Mouse (Mus musculus) heart, adult 9 months (tissue): ENCODE measurements around the gene Bcl7c.
A peak's percentile ranks its signal among the peaks of the same experiment; 100 is the strongest.
"Not testable (repeated sequence)": the region's sequence is repeated elsewhere in the genome, so short reads cannot be mapped to it uniquely, and the experiment has no call there.

Source experiments
- DNase-seq, 2 experiments: peaks; one replicate each; pipeline ENCODE4 v3.0.0; 2022; ENCODE audit warnings: low spot score in 2 of 2

Bcl7c gene

DNA sequence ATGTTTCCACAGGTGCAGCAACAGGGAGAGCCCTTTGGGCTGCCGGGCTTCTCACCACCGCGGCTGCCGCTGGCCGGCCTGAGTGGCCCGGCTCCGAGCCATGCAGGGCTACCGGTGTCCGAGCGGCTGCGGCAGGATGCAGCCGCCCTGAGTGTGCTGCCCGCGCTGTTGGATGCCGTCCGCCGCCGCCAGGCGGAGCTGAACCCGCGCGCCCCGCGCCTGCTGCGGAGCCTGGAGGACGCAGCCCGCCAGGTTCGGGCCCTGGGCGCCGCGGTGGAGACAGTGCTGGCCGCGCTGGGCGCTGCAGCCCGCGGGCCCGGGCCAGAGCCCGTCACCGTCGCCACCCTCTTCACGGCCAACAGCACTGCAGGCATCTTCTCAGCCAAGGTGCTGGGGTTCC is 8.3 kb upstream of the Bcl7c start:
- DNase-seq: peak; percentile 40 to 48

DNA sequence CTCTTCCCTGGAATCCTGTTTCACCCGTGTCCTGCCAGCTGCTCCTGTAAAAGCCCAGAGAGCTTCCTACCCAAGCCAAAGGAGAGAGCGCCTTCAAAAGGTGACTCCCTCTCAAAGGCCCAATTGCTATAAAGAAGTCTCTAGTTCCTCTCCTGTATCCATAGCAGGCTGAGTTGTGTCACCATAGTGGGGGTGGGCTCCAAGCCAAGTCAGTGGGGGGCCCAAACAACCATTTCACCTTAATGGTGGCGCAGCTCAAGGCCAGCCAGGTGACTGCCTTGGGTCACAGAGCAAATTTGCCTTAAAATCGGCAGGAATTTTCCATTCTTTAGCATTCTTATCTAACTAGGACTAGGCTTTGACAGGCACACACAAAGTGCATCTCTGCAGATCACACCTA is 6.1 kb upstream of the Bcl7c start:
- no peak for DNase-seq

DNA sequence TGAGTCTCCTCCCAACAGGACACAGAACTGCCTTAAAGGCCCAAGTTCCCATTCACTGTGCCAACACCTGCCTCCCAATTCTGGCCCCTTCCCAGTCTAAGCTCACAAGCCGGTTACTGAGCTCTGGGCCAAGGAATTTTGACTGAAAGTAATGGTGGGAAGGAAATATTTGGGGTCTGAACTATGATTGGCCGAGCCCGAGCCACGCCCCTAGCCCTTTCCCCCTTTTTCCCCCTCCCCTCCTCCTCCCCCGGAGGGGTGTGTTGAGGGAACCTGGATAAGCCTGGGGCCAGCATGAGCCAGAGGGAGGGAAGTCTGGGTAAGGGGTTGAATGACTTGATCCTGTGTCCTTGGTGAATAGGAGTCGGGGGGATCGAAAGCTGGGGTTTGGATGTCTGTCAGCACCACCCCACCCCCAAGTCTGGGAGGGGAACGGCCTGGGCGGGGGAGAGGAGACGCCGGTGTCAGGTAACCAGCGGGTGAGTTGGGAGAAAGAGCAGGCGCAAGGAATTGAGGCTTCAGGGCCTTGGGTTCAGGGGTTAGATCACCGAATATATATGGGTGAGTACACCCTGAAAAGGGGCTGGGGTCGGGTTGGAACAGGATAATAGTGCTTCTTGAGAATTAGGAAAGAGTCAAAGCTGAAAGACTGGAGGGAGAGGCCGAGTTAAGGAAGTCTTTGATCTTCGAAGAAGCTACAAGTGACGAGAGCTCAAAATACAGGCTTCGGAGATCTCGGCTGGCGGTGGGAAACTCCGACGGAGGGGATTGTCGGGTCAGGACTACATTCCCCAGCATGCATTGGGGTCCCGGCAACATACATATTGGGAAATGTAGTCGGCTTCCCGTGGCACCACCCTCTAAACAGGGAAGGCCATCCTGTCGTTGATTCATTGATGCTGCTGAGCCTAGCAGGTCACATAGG is 4.0 kb upstream of the Bcl7c start, which contains the start of gene Ctf1:
Ctf1 (plus strand) TSS at position 276 of the 925 bp plus-strand sequence.
- peak; percentile 76 to 77 for DNase-seq

DNA sequence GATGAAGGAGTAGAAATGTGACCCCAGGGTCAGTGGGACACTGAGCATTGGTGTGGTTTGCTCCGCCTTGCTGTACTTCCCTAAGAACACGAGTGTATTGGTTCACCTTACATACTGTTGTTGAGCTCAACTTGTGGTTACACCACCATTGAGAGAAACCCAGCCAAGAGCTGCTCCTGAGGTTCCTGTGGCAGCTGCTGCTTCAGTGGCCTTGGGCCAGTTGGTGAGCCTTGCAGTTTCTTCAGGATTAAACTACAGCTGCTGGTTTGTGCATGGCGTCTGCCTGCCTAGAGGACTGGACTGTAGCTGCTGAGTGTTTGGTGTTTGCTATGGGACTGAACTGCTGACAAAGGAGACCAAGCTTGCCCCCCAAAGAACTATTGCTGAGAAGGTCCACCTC is 2.7 kb upstream of the Bcl7c start:
- no peak for DNase-seq

DNA sequence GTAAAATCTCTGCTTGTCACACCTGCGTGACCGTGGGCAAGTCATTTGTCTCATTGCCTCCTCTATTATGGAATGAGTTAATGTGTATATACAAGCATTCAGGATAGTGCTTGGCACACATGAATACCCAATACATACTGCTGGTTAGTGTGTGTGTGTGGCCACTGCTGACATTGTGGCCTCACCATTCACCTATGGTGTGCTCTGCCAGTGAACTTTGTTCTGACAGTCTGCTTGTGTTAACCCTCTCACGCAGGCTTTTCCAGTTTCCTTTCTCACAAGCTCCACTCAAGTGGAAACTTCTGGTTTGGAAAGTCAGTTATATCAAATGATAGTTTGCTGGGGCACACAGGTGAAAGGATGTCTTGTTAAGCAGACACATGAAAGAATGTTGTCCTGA is 2.3 kb upstream of the Bcl7c start:
- no peak for DNase-seq

DNA sequence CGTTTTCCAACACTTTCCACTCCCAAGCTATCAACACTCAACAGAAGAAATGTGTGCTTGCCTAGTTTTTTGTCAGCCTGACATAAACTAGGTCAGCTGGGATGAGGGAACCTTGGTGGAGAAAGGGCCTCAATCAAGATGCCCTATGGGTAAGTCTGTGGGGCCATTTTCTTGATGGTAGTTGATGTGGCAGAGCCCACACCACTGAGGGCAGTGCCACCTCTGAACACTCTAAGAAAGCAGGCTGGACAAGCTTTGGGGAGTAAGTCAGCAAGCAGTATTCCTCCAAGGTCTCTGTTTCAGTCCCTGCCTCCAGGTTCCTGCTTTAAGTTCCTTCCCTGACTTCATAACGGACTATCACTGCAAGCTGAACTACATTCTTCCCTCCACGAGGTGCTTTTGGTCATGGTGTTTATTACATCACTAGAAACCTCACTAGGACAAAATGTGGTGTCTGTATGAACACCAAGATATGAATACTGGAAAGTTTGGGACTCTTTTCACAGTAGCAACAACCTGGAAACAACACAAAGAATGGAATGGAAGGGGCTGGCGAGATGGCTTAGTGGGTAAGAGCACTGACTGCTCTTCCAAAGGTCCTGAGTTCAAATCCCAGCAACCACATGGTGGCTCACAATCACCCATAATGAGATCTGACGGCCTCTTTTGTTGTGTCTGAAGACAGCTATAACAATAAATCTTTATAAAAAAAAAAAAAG is 687 bp upstream of the Bcl7c start:
- no peak for DNase-seq

DNA sequence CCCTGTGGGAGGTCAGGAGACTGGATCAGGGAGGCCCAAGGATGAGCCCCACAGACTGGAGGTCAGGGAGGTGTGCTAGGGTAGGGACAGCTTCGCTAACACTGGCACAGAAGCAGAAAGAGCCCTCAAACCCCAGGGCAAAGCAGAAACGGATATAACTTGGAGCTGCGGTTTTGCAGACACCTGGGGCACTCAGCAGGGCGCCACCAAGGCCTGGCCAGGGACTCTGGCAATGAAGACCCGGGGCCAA is 851 bp downstream of the Bcl7c start:
- DNase-seq: peak in 1 of 2 experiments; percentile 32

DNA sequence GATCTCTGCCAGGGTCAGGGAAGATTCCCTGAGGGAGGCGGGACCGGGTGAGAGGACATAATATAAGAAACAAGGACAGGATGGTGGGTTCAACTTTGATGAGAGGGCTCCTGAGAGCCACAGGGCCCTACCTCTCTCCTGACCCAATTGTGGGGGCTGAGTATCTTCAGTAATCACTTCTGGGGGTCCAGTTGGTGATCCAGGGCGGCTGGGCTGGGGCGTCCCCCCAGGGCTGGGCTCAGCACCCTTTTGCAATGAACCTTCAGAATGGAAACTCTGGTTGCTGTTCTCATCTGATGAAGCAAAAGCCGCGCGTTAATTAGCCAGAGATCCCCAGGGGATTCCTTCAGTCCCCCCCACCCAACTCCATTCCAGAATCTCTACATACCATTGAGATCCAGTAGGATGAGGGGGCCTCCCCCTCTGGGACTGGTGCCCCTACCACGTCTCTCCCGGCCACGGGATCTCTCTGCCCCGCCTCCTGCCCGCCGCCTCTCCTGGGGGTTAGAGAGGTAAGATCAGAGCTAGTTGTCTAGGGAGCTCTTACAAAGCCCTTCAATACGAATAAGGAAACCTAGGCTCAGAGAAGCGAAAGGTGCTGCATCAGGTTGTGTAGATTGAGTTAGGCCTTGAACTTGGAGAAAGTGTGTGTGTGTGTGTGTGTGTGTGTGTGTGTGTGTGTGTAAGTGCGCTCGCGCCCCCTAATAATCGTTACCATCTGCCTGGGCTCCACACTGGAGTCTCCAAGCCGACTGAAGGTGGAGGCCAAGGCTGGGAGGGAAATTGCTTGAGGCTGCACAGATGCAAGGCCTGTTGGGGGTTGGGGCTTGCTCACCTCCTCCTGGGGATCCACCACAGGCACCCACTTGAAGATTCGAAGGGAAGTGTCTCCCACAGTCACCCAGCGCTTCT is 1.4 kb downstream of the Bcl7c start:
- no peak for DNase-seq

DNA sequence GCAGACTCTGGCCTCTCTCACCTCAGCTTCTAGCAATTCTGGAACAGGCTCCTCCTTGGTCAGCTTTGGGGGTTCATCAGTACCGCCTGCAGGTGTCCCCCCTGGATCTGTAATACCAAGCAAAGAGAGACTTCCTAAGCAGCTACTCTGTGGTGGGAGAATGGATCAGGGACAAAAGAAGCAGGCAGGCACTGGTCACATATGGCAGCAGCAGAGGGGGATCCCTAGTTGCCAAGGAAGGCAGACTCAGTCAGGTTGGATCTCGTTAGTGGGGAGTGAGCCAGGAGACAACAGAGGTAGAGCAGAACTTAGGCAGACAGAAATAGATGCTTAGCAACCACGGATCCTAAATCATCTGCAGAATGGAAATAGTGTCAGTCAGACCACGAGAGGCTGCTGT is 3.0 kb downstream of the Bcl7c start:
- DNase-seq: no peak

DNA sequence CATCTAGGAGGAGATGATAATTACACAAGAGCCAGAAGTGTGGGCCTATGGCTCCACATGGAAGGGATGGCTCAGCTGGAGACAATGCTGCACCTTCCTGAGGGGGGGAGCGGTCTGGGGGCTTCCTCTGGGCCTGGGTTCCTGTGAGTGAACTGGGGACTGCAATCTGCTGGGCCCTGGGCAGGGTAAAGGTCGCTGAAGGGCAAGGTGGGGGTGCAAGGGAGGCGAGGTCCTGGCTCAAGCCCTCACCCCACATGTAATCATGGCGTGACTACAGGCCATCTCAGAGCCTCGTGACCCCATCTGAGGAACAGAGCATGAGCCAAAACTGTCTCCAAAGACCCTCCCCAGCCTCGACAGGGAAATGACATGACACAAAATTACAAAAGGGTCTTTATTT is 4.1 kb downstream of the Bcl7c start:
- no peak for DNase-seq

DNA sequence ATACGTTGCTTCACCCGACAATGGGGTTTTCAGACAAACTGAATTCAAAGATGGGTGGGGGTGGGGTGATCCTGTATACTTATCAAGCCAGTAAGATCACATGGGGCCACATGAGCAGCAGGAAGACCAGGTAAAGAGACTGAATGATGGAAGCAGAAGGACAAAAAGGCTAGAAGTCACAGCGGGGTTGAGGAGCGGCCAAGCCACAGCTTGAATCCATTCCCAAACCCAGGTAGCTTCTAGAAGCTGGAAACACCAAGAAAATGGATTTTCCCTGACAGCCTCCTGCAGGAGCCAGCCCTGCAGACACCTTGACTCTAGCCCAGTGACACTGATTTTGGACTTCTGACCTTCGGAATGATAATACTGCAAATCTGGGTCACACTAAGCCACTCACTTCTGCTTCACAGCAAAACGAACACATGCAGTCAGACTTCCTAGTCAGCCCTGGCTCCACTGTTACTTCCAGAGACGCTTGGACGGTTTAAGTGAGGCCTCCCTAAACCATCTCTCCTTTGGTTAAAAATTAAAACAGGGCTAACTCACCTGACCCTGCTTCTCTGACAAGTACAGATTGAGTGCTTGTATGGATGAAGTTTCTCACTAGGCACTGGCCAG is 5.1 kb downstream of the Bcl7c start:
- DNase-seq: no peak

DNA sequence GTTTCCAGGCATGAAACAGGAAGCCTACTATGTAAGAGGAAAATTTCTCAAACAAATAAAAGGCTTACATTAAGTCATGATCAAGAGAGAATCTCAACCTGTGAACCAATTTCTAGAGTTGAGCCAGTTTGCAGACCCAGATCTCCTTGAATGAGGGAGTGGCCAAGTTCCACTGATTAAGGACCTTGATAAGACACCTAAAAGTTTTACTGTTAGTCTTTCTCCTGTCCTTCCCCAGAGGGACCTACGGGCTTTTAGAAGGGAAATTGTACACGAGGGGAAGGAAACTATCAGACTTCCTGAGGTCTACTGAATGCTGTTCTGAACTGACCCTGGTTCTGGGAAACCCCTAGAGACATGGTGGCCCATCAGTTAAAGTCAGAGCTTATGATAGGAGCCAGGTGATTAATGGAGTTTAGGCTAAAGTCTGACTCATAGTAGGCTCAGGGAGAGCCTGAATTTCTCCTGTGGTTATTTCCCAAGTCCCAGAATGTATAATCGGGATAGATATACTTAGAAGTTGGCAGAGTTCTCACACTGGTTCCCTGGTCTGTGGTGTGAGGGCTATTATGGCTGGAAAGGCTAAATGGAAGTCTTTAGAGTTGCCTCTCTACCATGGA is 7.9 kb downstream of the Bcl7c start:
- no peak for DNase-seq

DNA sequence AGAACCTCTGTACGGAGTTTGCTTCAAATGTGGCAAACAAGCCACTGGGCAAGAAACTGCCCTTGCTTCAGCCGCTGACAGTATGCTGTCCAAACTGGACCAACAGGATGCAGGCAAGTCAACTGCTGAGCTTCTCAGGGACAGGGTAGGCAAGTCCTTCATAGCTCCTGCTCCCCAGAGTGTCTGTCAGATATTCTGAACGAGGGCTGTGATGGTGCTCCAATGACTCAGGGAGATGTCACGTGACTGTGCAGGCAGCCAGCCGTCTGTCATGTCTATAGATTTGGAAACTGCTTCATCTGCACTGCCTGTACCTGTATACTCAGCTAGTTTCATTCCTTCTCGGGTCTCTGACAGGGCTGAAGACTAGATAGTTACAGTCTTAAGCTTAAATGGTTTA is 9.7 kb downstream of the Bcl7c start:
- no peak for DNase-seq

DNA sequence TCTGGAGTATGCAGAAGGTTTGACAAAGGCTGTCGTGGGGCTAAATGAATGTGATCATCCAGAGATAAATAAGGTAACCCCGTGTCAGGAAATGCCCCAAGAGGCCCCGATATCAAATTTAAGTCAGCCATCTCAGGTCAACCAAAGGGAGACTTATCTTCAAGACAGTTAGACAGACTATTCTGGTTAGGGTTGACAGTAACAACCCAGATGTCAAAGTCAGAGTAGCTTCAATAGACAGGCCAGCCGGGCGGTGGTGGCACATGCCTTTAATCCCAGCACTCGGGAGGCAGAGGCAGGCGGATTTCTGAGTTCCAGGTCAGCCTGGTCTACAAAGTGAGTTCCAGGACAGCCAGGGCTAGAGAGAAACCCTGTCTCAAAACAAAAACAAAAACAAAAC is 15.0 kb downstream of the Bcl7c start:
- DNase-seq: not testable (repeated sequence)

DNA sequence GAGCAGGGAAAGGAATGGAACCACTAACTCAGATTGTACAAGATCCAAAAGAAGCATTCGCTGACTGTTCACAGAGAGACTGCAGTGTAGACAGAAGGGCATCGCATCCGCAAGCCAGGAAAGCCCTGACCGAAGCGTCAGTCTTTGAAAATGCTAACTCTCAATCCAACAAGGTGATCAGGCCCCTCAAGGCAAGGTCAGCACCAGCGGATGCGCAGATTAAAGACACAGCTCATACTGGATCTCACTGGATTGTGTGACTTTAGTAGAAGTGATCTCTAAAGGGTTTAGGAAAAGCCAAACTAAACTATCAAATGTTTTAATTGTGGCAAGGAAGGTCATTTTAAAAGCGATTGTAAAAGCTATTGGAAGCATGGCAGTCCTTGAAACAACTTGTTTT is 15.4 kb downstream of the Bcl7c start:
- no peak for DNase-seq

DNA sequence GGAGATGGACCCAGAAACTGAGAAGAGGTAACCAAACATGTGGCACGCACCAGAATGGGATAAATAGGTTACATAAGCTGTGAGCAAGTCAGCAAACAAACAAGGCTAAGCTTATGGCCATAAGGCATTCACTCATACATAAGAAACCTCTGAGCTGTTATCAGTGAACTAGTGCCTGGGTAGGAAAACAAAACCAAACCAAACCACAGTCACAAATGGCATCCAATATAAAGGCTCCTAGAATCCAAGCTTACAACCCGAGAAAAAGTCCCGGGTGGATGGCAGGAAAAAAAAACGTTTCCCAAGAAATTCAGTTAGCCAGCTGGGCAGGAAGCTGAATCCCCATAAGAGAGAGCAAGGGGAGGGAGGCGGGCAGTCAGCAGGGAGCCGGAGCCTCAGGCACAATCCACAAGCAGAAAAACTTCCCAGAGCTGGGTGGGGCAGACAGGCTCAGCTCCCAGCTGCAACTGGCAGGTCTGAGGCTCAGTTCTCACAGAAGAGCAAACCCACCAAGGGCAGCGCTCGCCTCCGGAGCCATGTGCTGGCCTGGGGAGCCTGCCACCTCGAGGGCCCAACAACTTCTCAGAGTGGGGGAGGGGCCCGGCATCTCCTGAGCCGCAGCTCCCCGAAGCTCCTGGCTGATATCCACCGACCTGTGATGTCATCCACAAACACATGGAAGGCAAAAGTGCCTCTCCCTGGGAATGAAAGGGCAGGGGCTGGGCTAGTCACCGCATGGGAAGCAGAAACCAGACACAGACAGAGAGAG is 17.3 kb downstream of the Bcl7c start:
- peak; percentile 85 to 90 for DNase-seq

DNA sequence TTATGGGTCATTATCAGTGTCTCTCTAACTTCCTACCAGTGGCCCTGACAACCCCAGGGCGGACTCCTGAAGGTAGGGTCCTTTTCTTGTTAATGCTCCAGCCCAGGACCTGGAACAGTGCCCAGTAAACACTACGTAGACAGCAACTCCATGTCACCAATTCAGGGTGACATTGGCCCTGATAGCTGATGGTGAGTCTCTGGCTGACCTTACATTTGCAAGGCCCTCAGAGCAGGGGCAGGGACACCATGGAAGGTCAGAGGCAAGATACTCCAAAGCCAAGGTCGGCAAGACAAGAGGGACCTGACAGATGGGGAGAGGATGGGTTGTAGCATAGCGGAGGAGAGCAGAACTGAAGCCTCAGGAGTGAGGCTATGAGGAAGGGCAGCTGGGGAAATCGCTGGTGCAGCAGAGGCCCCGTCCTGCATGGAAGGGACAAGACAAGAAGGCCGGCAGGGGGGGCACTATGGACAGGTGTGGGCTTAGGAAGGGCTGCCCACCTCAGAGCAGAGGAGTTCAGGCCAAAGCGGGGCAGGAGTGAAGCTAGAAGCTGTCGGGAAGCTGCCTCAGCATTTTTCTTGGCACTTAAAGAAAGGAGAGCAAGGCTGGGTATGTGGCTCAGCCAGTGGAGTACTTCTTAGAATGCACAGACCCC is 19.0 kb downstream of the Bcl7c start:
- no peak for DNase-seq

DNA sequence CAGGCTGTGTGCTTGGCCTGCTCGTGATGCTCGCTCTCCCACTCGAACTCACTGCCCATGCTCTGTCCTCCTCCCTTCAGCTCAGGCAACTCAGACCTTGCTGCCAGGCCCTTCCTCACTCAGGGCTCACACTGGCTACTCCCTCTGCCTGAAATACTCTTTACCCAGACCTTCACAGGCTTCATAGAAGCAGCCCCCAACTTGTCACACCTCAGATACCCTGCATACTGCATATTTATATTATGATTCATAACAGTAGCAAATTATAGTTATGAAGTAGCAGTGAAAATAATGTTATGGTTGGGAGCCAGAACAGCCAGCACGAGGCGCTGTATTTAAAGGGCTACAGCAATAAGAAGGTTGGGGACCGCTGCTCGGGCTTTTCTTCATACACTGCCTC is 19.8 kb downstream of the Bcl7c start:
- DNase-seq: no peak

DNA sequence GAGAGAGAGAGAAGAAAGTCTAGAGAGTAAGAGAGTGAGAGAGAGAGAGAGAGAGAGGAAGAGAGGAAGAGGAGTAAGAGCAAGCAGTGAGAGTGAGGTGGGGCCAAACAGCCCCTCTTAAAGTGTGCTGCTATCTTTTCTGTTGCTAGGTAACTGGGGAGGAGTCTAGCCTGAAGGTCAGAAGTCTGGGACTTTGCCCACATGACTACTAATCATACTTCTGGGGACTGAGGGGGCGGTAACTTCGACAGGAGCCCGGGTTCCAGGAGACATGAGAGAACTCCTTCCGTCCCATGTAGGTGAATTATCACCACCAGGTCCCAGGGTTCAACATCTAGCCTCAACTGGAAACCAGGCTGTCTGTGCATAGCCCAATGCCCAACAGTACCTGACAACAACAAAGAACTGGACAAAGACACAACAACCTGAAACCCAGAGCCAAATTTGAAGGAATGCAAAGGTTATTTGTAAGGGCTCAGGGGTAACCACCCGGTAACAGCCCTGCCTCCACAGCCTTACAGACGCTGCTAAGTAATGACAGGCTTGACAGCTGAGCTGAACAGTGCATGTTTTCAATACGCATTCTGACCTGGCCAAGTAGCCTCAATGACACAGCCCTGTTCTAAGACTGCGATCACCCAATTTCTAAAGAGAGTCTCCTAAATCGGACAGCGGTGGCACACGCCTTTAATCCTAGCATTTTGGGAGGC is 21.8 kb downstream of the Bcl7c start:
- DNase-seq: no peak
